Mouse (Mus musculus) cerebellum, adult 9-11 months (tissue): Measurements from ENCODE around the gene Nps.
"Not testable (repeated sequence)": the region's sequence is repeated elsewhere in the genome, so short reads cannot be mapped to it uniquely, and the experiment has no call there.

ENCODE experiments used
- DNase-seq: peaks from one replicate; pipeline ENCODE4 v3.0.0; 2022

The Nps gene

GRCm38 (mm10) chr7:135258053-135258753 is at the start of gene Nps:
TSS of gene Nps (plus strand) at chr7:135258703.
- DNase-seq: not testable (repeated sequence)

- no peak for DNase-seq
These were observed 49.4 kb upstream of the Nps start for GRCm38 (mm10) chr7:135208947-135209567.

GRCm38 (mm10) chr7:135210296-135210695 is 48.2 kb upstream of the Nps start:
- no peak for DNase-seq

GRCm38 (mm10) chr7:135210831-135211230 is 47.7 kb upstream of the Nps start:
- DNase-seq: no peak

GRCm38 (mm10) chr7:135212505-135212904 is 46.0 kb upstream of the Nps start:
- no peak for DNase-seq

GRCm38 (mm10) chr7:135221475-135221874 is 37.0 kb upstream of the Nps start:
- no peak for DNase-seq

- no peak for DNase-seq
These were observed 32.5 kb upstream of the Nps start for GRCm38 (mm10) chr7:135226021-135226420.

GRCm38 (mm10) chr7:135237152-135237551 is 21.4 kb upstream of the Nps start:
- DNase-seq: no peak

- DNase-seq: no peak
These were observed 19.1 kb upstream of the Nps start for GRCm38 (mm10) chr7:135239441-135239840.

GRCm38 (mm10) chr7:135240006-135240405 is 18.5 kb upstream of the Nps start:
- no peak for DNase-seq

GRCm38 (mm10) chr7:135240636-135241035 is 17.9 kb upstream of the Nps start:
- DNase-seq: no peak

GRCm38 (mm10) chr7:135244171-135244880 is 14.2 kb upstream of the Nps start:
- peak; percentile 14 for DNase-seq

GRCm38 (mm10) chr7:135246386-135246785 is 12.1 kb upstream of the Nps start:
- no peak for DNase-seq

GRCm38 (mm10) chr7:135253249-135253648 is 5.3 kb upstream of the Nps start:
- DNase-seq: no peak

- no peak for DNase-seq
These were observed 4.1 kb upstream of the Nps start for GRCm38 (mm10) chr7:135254423-135254822.

- DNase-seq: no peak
These were observed 12.5 kb downstream of the Nps start for GRCm38 (mm10) chr7:135271011-135271410.

- DNase-seq: no peak
These were observed 24.7 kb downstream of the Nps start for GRCm38 (mm10) chr7:135283212-135283611.

- DNase-seq: no peak
These were observed 31.5 kb downstream of the Nps start for GRCm38 (mm10) chr7:135289976-135290375.

GRCm38 (mm10) chr7:135291646-135292236 is 33.2 kb downstream of the Nps start:
- DNase-seq: no peak

GRCm38 (mm10) chr7:135294498-135294897 is 36.0 kb downstream of the Nps start:
- no peak for DNase-seq

- no peak for DNase-seq
These were observed 46.0 kb downstream of the Nps start for GRCm38 (mm10) chr7:135304496-135304895.
